Mouse (Mus musculus): ENCODE results near the gene Podxl.

Gene Podxl

GRCm38 (mm10) chr6:31563235-31564181 is at the start of gene Podxl:
Podxl (minus strand) TSS chr6:31563981.
- DNase-seq (ENCODE audit: low spot score): peak; percentile 84

GRCm38 (mm10) chr6:31612560-31613270 is 48.9 kb upstream of the Podxl start:
- DNase-seq (ENCODE audit: low spot score): no peak

GRCm38 (mm10) chr6:31606429-31606828 is 42.6 kb upstream of the Podxl start:
- no peak for DNase-seq (ENCODE audit: low spot score)

GRCm38 (mm10) chr6:31604629-31605265 is 41.0 kb upstream of the Podxl start:
- DNase-seq (ENCODE audit: low spot score): no peak

GRCm38 (mm10) chr6:31602489-31602888 is 38.7 kb upstream of the Podxl start:
- no peak for DNase-seq (ENCODE audit: low spot score)

GRCm38 (mm10) chr6:31601131-31601530 is 37.4 kb upstream of the Podxl start:
- no peak for DNase-seq (ENCODE audit: low spot score)

- no peak for DNase-seq (ENCODE audit: low spot score)
Measured at GRCm38 (mm10) chr6:31599863-31600262, 36.1 kb upstream of the Podxl start.

GRCm38 (mm10) chr6:31598349-31598911 is 34.6 kb upstream of the Podxl start:
- no peak for DNase-seq (ENCODE audit: low spot score)

- no peak for DNase-seq (ENCODE audit: low spot score)
Measured at GRCm38 (mm10) chr6:31597136-31597460, 33.3 kb upstream of the Podxl start.

GRCm38 (mm10) chr6:31596346-31597135 is 32.8 kb upstream of the Podxl start:
- peak; percentile 42 for DNase-seq (ENCODE audit: low spot score)

- no peak for DNase-seq (ENCODE audit: low spot score)
Measured at GRCm38 (mm10) chr6:31592579-31593238, 28.9 kb upstream of the Podxl start.

- no peak for DNase-seq (ENCODE audit: low spot score)
Measured at GRCm38 (mm10) chr6:31592128-31592527, 28.3 kb upstream of the Podxl start.

GRCm38 (mm10) chr6:31591676-31592075 is 27.9 kb upstream of the Podxl start:
- DNase-seq (ENCODE audit: low spot score): no peak

- DNase-seq (ENCODE audit: low spot score): no peak
Measured at GRCm38 (mm10) chr6:31590754-31591153, 27.0 kb upstream of the Podxl start.

- no peak for DNase-seq (ENCODE audit: low spot score)
Measured at GRCm38 (mm10) chr6:31589268-31589667, 25.5 kb upstream of the Podxl start.

GRCm38 (mm10) chr6:31587655-31588054 is 23.9 kb upstream of the Podxl start:
- DNase-seq (ENCODE audit: low spot score): no peak

- no peak for DNase-seq (ENCODE audit: low spot score)
Measured at GRCm38 (mm10) chr6:31586127-31586526, 22.3 kb upstream of the Podxl start.

- no peak for DNase-seq (ENCODE audit: low spot score)
Measured at GRCm38 (mm10) chr6:31576151-31576550, 12.4 kb upstream of the Podxl start.

- no peak for DNase-seq (ENCODE audit: low spot score)
Measured at GRCm38 (mm10) chr6:31575063-31575462, 11.3 kb upstream of the Podxl start.

GRCm38 (mm10) chr6:31571459-31571858 is 7.7 kb upstream of the Podxl start:
- DNase-seq (ENCODE audit: low spot score): no peak

GRCm38 (mm10) chr6:31568070-31568595 is 4.4 kb upstream of the Podxl start:
- no peak for DNase-seq (ENCODE audit: low spot score)

All from retina, embryonic 14.5 days (tissue).